Mouse (Mus musculus) frontal cortex, adult 2 months (tissue): Measurements from ENCODE around the gene Prr11. TPM values are rescaled to one million over a fixed set of nuclear protein-coding genes. Genes with fewer than 3 reads are reported as not detected.

Experiments used
- DNase-seq, 2 experiments: peaks; one replicate each; pipeline ENCODE4 v3.0.0; 2022; ENCODE audit warnings: low spot score in 1 of 2; ENCODE audit errors: extremely low spot score in 1 of 2
- polyA plus RNA-seq: library from polyadenylated mRNA; depleted of rRNA; stranded (reverse); fragments of >200 nt; gene quantifications from 2 replicates; pipeline ENCODE4 v1.2.3, GENCODE M21; 2012; rRNA removed

The Prr11 gene
- 0.53 and 0.56 TPM in 2 replicates for polyA plus RNA-seq

DNA sequence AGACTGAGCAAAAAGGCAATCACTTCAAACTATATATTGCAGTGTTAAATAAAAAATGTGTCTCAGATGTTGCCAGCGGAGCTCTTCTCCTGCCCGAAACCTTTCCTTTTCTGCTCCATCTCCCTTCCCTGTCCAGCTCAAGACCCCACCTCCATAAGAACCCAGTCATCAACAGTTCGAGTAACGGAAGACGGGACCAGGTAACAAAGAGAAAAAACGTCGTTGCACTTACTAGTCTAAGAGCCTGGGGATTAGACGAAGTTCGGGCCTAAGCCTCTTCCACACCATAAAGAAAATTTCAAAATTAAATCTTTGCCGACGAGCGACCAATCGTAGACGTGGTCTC lies at the start of gene Prr11:
TSS of gene Prr11 (minus strand) at position 300 of the 346 bp plus-strand sequence.
- no peak for DNase-seq

DNA sequence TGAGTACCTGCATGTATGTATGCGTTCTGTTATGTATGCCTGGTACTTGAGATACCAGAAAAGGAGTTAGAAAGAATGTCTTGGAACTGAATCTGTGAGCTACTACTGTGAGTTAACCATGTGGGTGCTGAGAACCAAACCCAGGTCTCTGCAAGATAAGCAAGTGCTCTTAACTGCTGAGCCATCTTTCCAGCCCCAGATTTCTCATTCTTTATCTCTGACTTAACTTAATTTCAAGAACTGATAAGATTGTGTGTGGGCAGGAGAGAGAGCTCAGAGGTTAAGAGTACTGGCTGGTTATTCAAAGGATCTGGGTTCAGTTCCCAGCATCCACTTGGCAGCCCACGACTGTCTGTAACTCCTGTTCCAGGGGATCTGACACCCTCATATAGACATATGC lies 49.5 kb upstream of the Prr11 start:
- no peak for DNase-seq

DNA sequence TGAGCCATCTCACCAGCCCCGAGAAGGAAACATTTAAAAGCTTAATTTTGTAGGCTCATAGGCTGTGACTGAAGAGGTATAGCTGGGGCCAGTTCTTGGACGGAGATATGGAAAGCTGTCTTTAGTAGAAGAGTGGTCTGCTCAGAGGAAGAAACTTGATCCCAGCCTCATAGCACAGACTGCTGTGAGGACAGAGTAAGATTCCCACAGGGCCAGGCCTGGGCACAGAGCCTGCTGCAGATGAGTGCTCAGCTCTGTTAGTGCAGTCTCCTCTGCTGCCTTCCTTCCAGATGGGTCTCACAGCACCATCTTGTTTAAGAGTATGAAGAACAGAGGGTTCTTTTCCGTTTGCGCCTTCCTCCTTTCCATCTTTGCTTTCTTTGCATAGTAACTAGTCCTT lies 27.7 kb upstream of the Prr11 start:
- no peak for DNase-seq

DNA sequence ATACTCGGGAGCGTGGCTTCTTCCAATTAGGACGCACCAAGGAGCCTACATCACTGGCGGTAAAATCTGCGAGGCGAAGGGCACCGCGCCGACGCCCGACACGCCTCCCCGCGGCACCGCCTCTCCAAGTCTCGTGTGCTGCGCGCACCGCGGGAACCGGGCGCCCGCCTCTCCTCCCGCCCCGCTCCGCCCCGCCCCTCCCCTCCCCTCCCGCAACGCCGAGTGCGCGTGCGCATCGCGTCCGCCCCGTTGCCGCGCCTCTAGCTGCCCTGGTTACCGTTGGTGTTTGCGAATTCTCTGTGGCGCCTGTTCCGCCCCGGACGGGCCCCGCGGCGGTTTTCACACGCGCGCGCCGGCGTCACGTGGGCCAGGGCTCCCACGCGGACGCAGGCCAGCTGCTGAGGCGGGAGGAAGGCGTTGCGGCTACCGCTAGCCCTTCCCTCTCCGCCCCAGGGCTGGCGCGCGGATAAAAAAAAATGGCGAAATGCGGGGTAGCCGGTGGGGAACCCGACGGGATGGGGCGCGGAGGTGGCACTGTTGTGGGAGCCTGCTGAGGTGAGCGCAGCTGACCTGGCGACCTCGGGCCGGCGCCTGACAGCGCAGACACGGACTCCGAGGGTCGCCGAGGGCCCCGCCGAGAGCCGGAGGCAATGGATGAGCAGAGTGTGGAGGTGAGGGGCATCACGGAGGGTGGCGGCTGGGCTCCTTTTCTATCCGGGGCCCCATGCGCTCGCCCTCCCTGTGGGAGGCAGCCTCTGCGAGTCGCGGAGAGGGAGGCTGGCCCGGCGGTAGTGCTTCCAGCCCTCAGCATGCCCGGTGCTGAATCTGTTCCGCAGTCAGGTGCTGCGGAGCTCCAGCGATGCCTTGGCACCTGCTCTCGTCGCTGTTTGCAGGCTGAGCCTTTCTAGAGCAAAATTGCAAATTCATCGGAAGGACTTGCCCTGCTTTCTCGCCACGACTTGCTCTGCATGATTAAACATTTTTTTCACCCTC lies 18.6 kb upstream of the Prr11 start, which contains the start of gene Trim37:
TSS of gene Trim37 (plus strand) at position 254 of the 993 bp plus-strand sequence.
- DNase-seq, result peak; percentile 69 to 90

DNA sequence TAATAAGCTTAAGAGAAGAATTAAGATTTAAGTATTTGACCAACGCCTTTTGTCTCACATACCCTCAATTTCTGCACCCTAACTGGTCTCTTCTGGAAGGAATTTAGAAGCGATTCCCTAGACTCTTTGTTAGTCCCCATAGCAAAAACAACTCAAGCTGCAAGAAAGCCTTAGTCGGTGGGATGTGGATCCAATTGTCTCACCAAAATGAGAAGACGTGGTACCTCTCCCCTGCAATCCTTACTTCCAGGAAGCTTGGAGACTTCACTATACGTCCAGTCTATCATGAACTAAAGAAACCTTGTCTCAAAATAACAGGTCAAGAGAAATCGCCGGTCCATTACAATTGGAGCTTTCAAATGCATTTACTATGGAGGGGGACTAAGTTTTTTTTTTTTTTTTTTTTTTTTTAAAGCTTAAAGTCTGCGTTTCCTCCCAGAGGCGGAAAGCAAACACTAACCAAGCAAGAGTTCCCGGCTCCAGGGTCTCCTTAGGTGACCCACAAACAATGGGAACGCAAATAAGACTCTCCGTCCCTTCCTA lies 17.8 kb upstream of the Prr11 start:
- no peak for DNase-seq

DNA sequence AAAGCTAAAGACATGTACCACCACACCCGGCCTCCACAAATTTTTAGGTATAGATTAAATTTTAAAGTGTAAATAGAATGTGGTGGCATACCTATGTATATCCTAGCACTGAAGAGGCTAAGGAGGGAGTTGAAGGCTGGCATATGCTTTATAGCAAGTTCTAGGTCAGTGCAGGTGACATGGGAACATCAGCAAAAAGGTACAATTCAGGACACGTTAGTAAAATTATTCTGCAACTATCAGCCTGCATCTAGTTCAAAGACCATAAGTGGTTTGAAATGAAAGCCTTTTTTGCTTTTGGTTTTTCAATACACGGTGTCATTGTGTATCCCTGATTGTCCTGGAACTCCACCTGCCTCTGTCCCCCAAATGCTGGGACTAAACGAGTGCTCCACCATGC lies 17.1 kb upstream of the Prr11 start:
- no peak for DNase-seq

DNA sequence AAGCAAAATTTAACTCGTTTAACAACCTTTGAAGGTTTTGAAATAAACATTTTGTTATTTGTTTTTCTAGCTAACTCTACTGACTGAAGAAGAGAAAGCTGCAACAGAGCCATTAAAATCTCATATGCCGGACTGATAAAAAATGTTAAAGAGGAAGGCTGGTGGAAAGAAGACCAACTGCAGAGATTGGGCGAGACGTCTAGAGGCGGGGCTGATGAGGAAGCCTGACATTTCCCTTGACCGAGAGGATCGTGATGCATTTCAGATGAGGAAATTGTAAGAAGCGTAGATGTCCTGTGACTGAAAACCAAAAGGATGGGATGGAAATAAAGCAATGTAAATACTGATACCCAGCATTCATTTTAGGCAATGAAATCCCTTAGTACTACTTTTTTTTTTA lies 13.4 kb upstream of the Prr11 start:
- DNase-seq, result no peak

DNA sequence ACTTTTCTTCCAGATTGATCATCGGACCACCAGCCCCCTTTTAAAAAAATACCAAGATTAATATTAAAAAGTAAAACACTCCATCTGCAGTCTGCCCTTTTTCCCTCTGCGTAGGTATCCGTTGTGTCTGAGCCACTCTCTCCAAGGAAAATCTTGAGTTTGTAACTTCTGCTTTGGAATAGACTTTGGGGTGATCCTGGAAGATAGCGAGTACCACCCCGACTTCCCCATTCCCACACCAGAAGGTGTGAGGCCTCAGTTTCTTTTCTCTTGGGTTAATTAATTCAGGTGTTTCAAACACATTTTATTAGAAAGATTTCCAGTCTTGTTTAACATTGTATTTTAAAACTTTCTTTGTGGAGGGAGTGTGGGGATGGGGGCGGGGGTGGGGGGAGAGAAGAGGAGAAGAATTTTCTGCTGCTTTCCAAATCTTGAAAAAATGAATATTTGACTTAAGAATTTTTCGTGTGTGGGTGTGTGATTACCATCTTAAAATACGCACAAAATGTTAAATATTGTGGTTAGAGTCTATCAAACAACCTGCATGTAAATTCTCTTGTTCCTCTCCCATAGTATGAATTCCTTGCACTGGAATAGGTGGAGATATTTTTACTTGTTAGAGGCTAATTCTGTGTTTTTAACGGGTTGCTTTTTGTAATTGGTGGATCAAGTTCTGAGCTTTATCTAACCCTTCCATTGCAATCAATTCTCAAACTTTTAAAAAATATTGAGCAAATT lies 1.8 kb upstream of the Prr11 start:
- no peak for DNase-seq

DNA sequence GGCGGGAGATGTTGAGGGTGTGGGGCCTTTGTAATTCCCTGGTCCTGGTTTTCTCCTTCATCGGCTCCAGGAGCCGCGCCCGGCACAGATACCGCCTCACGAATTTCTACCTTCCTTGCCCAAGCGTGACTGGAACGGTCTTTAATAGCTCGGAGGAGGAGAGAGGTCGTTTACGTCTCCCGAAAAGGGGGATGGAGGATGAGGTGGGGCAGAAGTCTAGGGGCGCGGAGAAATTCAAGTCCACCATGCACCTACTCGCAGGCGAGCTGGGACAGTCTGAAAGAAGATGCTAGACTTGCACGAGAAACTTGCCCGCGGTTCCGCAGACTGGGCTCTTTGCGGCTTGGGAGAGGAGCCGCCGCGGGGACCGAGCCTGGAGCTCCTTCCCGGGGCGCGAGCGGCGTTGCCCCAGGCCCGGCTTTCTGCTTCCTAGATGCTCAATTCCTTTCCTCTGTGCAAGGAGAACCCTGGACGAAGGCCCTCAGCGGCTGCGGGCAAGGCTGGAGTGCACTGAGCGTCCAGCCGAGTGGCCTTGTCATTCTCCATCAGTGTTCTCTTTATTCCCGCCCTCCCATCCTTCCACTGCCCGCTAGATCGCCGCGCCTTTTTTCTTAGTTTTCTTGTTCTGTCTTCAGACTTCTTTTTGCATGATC lies 1.1 kb upstream of the Prr11 start:
- DNase-seq, result peak in 1 of 2 experiments; percentile 9

DNA sequence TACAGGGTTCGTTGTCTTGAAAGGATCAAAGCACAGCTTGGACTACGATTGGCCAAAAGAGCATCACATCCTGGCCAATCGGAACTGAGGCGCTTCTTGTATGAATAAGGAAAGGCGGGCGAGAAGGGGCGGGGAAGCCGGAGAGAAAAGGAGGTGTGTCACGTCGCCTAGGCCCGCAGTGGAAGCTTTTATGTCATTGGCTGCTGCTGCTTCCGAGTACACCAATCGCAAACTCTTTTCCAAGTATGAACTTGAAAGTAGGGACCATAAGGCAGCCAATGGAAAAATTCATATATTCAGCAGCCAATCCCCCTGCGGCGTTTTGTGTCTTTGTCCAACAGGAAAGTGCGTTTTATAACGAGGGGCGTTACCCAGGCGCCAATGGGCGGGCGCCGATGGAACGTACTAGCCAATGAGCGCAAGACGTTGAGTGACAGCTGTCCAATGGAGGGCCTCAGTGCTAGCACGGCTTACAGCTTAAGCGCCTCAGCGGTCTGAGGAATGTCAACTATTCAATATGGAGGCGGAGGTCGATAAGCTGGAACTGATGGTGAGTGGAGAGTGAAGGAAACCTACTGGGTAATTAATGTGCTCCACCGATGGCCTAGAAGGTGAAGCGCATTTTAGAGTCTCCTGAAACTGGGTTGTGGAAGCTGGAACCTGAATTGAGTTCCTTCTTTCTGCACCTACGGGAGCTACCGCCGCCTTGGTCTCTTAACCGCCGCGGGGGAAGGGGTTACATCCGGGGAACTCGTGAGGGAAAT lies 429 bp upstream of the Prr11 start, which contains the start of gene Ska2:
TSS of gene Ska2 (plus strand) at position 480 of the 764 bp plus-strand sequence.
- peak; percentile 98 to 99 for DNase-seq

DNA sequence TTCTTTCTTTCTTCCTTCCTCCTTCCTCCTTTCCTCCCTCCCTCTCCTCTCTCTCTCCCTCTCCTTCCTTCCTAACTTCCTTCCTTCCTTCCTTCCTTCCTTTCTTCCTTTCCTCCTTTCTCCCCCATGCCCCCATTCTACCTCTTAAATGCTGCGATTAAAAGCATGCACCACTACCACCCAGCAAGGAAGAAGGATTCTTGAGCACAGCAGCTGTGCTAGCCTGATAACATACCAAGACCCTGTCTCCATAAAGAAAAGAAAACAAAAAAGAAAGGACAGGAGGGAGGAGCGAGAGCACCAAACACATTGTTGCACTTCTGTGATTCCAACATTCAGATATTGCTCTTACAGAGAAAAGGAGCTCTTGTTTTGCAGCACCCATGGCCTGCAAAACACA lies 21.4 kb downstream of the Prr11 start:
- no peak for DNase-seq

DNA sequence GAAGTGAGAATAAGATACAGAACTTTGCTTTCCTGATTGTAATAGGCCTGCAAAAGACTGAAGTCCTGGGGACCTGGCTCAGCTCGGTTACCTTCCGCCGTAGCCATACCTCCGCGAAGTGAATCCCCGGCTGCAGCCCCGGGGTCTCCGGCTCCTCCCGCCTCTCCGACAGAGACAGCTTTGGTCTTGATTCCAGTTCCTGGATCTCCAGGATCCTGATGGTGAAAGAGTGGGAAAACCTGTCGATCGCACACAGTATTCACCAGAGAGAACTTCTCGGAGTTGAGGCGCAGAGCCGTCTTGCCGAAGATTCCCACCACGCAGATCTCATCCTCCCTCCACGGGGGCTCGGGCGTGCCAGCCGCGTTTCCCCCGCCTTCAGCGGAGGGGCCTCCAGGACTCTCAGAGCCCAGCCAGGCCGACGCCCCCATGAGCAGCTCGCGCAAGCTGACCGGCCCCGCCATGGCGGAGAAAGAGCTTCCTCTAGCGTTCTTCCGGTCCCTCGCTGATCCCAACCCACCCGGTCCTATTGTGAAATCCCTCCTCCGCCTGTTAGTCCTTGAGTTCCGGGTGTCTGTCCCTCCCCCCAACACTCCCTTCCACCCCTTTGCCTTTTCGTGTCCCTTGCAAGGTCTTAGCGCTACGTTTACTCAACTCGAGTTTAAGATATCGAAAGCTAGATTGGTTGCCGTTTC lies 22.1 kb downstream of the Prr11 start, which contains the start of gene Smg8:
TSS of gene Smg8 (minus strand) at position 485 of the 695 bp plus-strand sequence.
- DNase-seq, result peak; percentile 44 to 88

DNA sequence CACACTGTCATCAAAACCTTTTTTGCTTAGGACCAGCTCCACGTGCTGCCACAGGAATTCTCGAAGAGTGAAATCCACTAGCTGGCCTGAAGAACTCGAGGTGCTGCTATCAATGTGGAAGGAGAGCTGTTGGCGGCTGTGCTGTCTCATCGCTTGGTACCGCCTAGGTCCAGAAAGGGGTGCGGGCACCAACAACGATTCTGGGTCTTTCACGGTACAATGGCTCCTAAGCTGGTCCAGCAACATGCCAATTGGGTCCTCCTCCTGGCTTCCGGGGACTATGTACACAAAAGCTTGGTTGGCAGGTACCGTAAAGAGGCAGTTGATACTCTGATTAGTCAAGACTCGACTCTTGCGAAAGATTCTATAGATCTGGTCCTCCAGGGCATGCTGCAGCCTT lies 23.0 kb downstream of the Prr11 start:
- DNase-seq, result no peak

DNA sequence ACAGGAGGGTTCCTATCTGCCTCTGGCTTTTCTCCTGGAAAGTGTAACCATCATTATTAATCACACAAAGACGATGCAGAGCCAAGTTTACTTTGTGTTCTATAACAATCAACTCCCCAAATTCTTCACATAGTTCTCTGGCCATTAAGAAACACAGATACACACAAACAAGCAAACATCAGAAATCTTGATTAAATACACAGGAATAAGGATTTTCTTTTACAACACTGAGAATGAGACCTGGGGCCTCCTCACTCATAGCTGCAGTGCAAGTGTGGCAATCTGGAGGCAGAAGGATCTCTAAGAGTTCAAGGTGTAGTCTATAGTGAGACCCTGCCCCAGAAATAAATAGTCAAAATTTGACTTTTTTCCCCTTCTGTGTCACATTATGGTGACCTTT lies 24.8 kb downstream of the Prr11 start:
- DNase-seq, result no peak

DNA sequence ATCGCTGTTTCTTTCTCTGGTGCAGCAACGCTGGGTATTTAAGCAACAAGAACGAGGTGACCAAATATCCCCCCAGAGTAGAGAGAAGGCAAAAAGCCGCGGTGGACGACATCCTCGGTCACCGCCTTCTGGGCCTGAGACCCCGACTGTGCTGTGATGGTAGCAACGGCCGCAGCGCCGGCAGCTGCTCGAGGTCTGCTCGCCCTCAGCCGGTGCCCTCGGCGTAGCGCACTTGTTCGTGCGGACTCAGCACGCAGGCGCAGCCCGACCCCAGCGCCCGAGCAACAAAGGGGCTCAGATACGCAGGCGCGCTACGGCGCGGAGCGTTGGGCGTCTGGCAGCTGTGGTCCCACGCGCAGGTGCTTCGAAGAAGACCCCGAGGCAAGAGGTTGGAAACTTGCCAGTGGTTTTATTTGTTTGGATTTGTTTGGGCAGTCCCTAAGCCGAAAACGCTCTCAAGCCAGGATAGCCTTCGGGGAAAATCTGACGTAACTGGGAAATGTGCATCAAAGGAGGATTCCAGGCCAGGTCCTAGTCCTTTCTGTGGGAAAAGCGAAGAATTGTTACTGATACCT lies 34.6 kb downstream of the Prr11 start, which contains the start of gene Gdpd1:
TSS of gene Gdpd1 (minus strand) at position 197 of the 575 bp plus-strand sequence.
- DNase-seq, result peak; percentile 75 to 92

DNA sequence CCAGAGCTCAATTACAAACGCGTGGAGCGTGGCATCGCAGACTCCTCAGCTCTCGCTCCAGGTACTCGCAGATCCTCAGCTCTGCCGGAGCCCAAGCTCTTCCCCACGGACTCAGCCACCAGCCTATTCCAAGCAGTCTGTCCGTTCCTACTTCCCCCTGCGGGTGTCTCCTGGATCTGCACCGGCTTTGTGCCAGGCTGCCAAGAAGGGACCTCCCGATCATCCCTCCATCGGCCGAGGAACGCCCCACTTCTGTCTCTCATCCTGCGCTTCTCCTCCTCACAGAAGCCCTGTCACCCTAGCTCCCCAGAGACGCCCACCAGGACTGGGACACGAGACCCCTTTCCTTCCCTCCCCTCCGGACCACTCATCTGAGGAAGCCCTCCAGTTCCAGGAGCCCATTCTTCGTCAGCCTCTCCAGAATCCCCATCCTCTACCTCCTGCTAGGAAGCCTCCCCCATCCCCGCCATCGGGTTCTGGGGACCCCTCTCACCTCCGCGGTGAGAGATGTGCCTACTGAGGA lies 35.1 kb downstream of the Prr11 start:
- DNase-seq, result peak; percentile 68 to 80

DNA sequence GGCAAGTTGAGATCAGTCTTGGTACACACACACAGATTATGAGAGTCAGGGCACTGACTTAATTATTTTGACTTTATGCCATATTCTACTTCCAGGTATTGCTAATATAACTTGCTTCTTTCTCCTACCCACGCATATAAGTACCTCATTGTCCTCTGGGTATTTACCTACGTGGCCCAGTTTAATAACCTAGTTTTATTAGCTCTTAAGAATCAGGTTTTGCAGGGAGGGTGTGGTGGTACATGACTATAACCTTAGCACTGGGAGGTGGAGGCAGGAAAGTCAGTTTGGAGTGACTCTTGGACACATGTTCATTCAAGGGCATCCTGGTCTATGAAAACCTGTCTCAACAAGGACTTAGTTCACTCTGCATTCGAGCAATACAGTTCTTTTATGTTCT lies 46.4 kb downstream of the Prr11 start:
- DNase-seq, result no peak

DNA sequence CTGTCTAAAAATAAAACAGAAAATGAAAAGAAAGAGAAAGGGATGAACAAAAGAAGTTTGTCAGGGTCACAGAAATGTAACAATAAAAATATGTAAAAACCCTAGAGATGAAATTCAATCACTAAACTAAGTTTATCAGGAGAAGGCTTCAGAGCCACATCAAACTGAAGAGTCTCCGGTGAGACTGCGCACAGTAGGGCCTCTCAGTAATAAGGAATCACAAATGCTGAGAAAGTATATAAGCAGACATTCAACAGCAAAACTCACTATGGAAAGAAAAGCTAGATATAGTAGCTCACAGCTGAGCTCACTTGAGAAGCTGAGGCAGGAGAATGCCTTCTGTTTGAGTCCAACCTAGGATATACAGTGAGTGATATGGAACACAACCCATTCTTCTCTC lies 48.1 kb downstream of the Prr11 start:
- no peak for DNase-seq

DNA sequence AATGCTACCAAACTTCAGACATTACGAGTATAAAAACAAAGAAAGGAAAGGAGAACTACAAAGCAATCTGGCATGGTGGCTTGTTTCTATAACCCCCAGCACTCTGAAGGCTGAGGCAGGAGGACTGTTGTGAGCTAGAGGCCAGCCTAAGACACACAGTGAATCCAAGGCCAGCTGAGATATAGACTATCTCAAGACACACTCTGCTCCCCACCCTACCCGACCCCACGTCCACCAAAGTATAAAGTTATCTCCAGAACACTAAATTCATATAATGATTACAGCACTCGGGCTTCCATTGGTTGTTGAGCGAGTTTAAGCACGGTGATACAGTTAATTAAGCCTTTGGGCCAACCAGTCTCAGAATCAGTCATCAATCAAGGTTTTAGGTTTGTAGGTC lies 52.2 kb downstream of the Prr11 start:
- no peak for DNase-seq
